In genomic region chr17:14207093-14207561, GRCm38 (mm10) we compare ENCODE assay signal across 23 mouse cellular contexts. TPM values are rescaled to one million over a fixed set of nuclear protein-coding genes. Genes with fewer than 3 reads are reported as not detected.
A peak's percentile ranks its signal among the peaks of the same experiment; 100 is the strongest.
DNase-seq lines count a peak whose midpoint lies in the region; ATAC-seq and TF ChIP-seq lines count a peak whose summit lies in the region.
"Had no signal": no experiment of that assay in that cellular context is flagged by ENCODE, and none has a peak within 500 bp of the region (broad histone marks: within the 10 kb centered on the region; RNA-seq: fewer than 3 reads in every experiment).

No protein-coding gene starts in this region.

- intact Hi-C loops in left cerebral cortex, postnatal 14 days (cut with DNase I), result loop anchor here (2.0 to 10.0 kb wide), 3 partner anchors 30 to 352 kb away; no protein-coding TSS in a partner anchor

- in situ Hi-C loops in Patski (cut with MboI; ENCODE audit: low pct_unique_long_range_greater_than_20kb), result loop anchor here (5.0 kb wide), 1 partner anchor 70 kb away; no protein-coding TSS in a partner anchor

- TF ChIP-seq CTCF in Patski (IDR thresholded peaks at IDR 0.05), result no peak

- no peaks in the 10 kb centered on the region for H3K27me3 ChIP-seq in Patski

- CTCF ChIA-PET in Patski (lab: Charles Lee), result interaction anchor here (0.7 to 5.8 kb wide), 15 partner anchors 9 to 103 kb away, joined by 3 to 69 read pairs (median 5); no protein-coding TSS in a partner anchor

- POLR2A ChIA-PET in Patski (lab: Charles Lee), result interaction anchor here (3.9 kb wide), 1 partner anchor 70 kb away, joined by 15 read pairs; no protein-coding TSS in a partner anchor

- DNase-seq in frontal cortex, postnatal 36 days (ENCODE audit: low spot score in 2 of 2), result peak; percentile 60 to 61
- DNase-seq in frontal cortex, postnatal 10 days (ENCODE audit: low spot score in 2 of 2), result no peak
- peak; percentile 54 to 62 for DNase-seq in left cerebral cortex, adult 9 months (ENCODE audit: low spot score in 2 of 2)
- DNase-seq in left cerebral cortex, postnatal 14 days (ENCODE audit: low spot score in 2 of 2), result no peak
- DNase-seq in NIH3T3 (ENCODE audit: low read depth) (peak; percentile 58), Patski (ENCODE audit: low read depth, low spot score) (no peak)
- no peak for DNase-seq in heart, adult 8-10 months (ENCODE audit: low spot score)
- DNase-seq in lung, adult 18-20 months, result no peak
- DNase-seq: adrenal gland, postnatal 10 days; cerebellum, adult 11 months; gastrocnemius, postnatal 10 days; heart, adult 18-20 months; heart, postnatal 36 days; kidney, adult 9 months; kidney, postnatal 4 days; lung, embryonic 14.5 days; lung, postnatal 36 days; retina, postnatal 1 day; thymus, adult 2 months had no signal

- ATAC-seq in Patski, result peak; percentile 31
- ATAC-seq: intestine, embryonic 15.5 days; midbrain, embryonic 16.5 days had no signal

RNA-seq across cellular contexts. Expression of gene Dact2, which starts 3.0 kb away (rescaled TPM):
- total RNA-seq in left cerebral cortex, postnatal 14 days (2021), result 10 to 100 TPM; 73.7 to 87.9 TPM
- polyA plus RNA-seq in Patski (2021), result 22.1 TPM
- 1 to 10 TPM in 2 of 4 experiments, under 1 TPM in 2; 0.94 to 1.3 (median 0.98) TPM for total RNA-seq in heart, adult 8-10 months (2022)
- total RNA-seq: megakaryocyte-erythroid progenitor cell, adult 5-6 weeks had no signal
- polyA plus RNA-seq: erythroblast, embryonic 14.5 days had no signal

Comparison
In these comparisons a context has a peak if more than half of its experiments do, and no peak if none do; other contexts are left out.
1. DNase-seq: peak in frontal cortex, postnatal 36 days (2 of 2), left cerebral cortex, adult 9 months (2 of 2) and NIH3T3 (single experiment); none in frontal cortex, postnatal 10 days (0 of 2), left cerebral cortex, postnatal 14 days (0 of 2), Patski (single experiment), heart, adult 8-10 months (single experiment) and lung, adult 18-20 months (0 of 2).
2. RNA of gene Dact2, which starts 3.0 kb away (total RNA-seq): 73.7 to 87.9 TPM in left cerebral cortex, postnatal 14 days; 0.94 to 1.3 TPM in heart, adult 8-10 months; every median in the first group is over 10 times any median in the second.